Mouse (Mus musculus) heart, embryonic 13.5 days (tissue): ENCODE measurements at regions not wholly inside any gene's neighbourhood (a gene's known extent, or its start where the extent isn't known, plus 50 kb on each side); places are given as distances from the start of the nearest gene placed in this dataset.
A peak's percentile ranks its signal among the peaks of the same experiment; 100 is the strongest.

ENCODE experiments used
- ATAC-seq: fragments of 200-750 bp; cut with Nextera tagmentation; 2 replicates; pipeline ENCODE4 v1.8.0; 2017; ENCODE audit warnings: moderate TSS enrichment; ENCODE audit not compliant: insufficient number of reproducible peaks, low FRiP score, low TSS enrichment; ENCODE audit errors: extremely low read depth
- H3K27ac ChIP-seq: fragments of 300-500 bp; sonication (generic); replicated peaks from 2 replicates; pipeline ENCODE4 v1.5.1; 2015; ENCODE audit warnings: moderate library complexity, mild to moderate bottlenecking, inconsistent platforms
- H3K27me3 ChIP-seq: fragments of 300-500 bp; sonication (generic); replicated peaks from 2 replicates; pipeline ENCODE4 v1.6.1; 2015; ENCODE audit warnings: mild to moderate bottlenecking, inconsistent platforms
- H3K36me3 ChIP-seq: fragments of 300-500 bp; sonication (generic); 2 replicates; pipeline ENCODE4 v1.6.1; 2015; ENCODE audit warnings: mild to moderate bottlenecking, inconsistent platforms
- H3K4me1 ChIP-seq: fragments of 300-500 bp; sonication (generic); 2 replicates; pipeline ENCODE4 v1.6.1; 2015; ENCODE audit warnings: inconsistent platforms
- H3K4me2 ChIP-seq: fragments of 300-500 bp; sonication (generic); 2 replicates; pipeline ENCODE4 v1.6.1; 2015; ENCODE audit warnings: inconsistent platforms, mild to moderate bottlenecking, moderate library complexity
- H3K4me3 ChIP-seq: fragments of 300-500 bp; sonication (generic); 2 replicates; pipeline ENCODE4 v1.5.1; 2015; ENCODE audit warnings: moderate library complexity, mild to moderate bottlenecking, inconsistent platforms
- H3K9ac ChIP-seq: fragments of 300-500 bp; sonication (generic); 2 replicates; pipeline ENCODE4 v1.6.1; 2015; ENCODE audit warnings: inconsistent platforms, mild to moderate bottlenecking, moderate library complexity
- H3K9me3 ChIP-seq: fragments of 300-500 bp; sonication (generic); 2 replicates; pipeline ENCODE4 v1.6.1; 2016; ENCODE audit warnings: inconsistent platforms
- WGBS: fragments of 180-500 bp; shearing (Covaris S2); methylation state at CpG from one replicate; pipeline ENCODE4 v1.1.7; 2015; ENCODE audit warnings: mixed read lengths; 5-methylcytosine and 5-hydroxymethylcytosine counted together

DNA sequence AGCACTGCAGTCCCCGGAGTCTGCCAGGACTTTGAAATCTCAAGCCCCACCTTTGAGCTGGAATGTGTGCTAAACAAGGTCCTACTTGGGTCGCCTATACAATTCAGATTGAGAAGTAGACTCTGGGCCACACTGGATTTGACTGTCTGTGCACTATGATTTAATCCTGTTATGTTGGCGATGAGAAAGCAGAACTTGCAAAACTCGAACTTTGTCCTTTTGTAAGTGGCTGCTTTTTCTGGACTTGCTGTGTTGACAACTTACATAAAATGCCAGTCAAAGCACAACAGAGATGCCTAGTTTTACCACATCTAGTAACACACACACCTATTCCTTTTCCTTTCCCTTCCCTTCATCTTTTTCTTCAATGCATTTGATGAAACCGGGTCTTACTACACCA, 142.7 kb upstream of the Habp2 start:
- Histone ChIP-seq H3K27me3 (no peaks in the 10 kb centered on the region; the same call in 1 of the 2 replicates), H3K4me2 (no peak overlapping the region), H3K27ac (no peak overlapping the region), H3K4me1 (no peaks in the 10 kb centered on the region), H3K36me3 (0 out of 2 replicates have a peak, but pooled peaks cover 3% of the 10 kb centered on the region), H3K9me3 (peaks cover 16% of the 10 kb centered on the region), H3K4me3 (no peak overlapping the region), H3K9ac (no peak overlapping the region)
- WGBS = 69% methylated on average over 5 of the region's 5 CpGs
- no peak for ATAC-seq

- no peak overlapping the region for H3K27ac ChIP-seq
- H3K27me3 ChIP-seq = peaks cover 15% of the 10 kb centered on the region
- no peak overlapping the region for H3K9ac ChIP-seq
- H3K4me2 ChIP-seq = no peak overlapping the region
- no peaks in the 10 kb centered on the region for H3K4me1 ChIP-seq
- no peak overlapping the region for H3K4me3 ChIP-seq
- H3K36me3 ChIP-seq = no peaks in the 10 kb centered on the region
- no peak for ATAC-seq
- 70% methylated on average over 6 of the region's 6 CpGs for WGBS
- H3K9me3 ChIP-seq = no peaks in the 10 kb centered on the region
These were observed 129.8 kb upstream of the Habp2 start for GRCm38 (mm10) chr19:56157120-56157519.

DNA sequence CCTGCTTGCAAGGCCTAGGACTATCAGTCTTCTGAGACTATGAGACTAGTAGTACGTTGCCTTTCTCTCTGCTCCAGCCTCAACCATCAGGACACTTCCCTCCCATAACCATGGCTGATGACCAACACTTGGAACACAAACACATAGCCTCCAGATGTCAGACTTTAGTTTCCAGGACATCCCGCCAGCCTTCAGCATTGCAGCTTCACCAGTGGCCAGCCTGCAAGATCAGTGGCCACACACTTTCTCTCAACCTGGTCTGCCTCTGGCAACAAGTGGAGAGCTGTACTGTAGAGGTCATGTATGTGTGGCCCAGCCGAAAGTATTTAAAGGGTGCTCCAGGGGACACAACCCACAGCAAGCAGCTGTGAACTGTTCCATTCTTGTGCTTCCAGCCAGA, 124.8 kb upstream of the Habp2 start:
- Histone ChIP-seq H3K9ac (no peak overlapping the region), H3K36me3 (no peaks in the 10 kb centered on the region), H3K4me1 (no peaks in the 10 kb centered on the region), H3K27ac (no peak overlapping the region), H3K9me3 (0 out of 2 replicates have a peak, but pooled peaks cover 2% of the 10 kb centered on the region), H3K4me3 (no peak overlapping the region), H3K4me2 (no peak overlapping the region), H3K27me3 (no peaks in the 10 kb centered on the region)
- no peak for ATAC-seq
- 77% methylated on average over 3 of the region's 3 CpGs for WGBS

DNA sequence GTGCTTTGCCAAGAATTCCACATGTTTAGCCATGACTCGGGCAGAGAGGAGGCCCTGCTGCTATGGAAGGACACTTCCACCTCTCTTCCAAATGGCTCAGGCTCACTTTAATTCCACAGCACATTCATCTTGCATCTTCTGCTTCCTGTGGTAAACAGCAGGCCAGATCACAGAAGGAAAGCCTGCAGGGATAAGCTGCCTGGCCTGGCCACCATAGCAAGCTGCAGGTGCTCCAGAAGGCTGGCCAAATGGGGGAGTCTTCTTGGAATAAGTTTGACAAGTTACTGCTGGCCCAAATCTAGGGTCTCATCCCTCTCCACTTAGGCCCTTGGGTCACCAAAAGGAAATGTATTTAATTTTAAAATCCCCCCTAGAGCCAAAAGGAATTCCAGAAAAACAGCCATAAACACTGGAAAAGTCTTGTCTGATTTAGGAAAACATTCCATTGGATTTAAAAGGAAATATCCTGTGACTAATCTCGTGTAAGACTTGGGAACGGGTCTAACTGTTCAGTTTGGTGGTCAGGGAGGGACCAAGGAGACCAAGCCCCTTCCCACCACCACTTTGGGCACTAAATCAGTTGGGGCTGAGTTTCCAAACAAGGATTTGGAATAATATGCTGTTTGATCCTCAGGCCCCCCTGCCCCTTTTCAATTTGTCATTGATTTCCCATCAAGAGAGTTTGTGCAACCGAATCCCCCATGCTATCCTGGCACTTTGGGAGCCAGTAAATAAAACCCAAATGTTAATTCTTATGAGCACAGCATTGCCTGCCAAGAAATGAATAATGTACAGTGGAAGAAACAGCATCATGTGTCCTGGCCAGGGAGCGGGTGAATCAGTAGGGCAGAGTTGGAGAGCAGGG, 117.6 kb upstream of the Habp2 start:
- Histone ChIP-seq H3K4me2 (no peak overlapping the region), H3K9ac (no peak overlapping the region), H3K27me3 (no peaks in the 10 kb centered on the region), H3K36me3 (no peaks in the 10 kb centered on the region), H3K9me3 (0 out of 2 replicates have a peak, but pooled peaks cover 13% of the 10 kb centered on the region), H3K4me3 (no peak overlapping the region), H3K27ac (no peak overlapping the region), H3K4me1 (peaks cover 10% of the 10 kb centered on the region)
- 62% methylated on average over 5 of the region's 5 CpGs for WGBS
- no peak for ATAC-seq

- no peaks in the 10 kb centered on the region for H3K27me3 ChIP-seq
- H3K27ac ChIP-seq = no peak overlapping the region
- peaks cover 10% of the 10 kb centered on the region for H3K4me1 ChIP-seq
- no peak for ATAC-seq
- H3K9me3 ChIP-seq = 0 out of 2 replicates have a peak, but pooled peaks cover 13% of the 10 kb centered on the region
- no peak overlapping the region for H3K4me3 ChIP-seq
- H3K4me2 ChIP-seq = no peak overlapping the region
- no peaks in the 10 kb centered on the region for H3K36me3 ChIP-seq
- WGBS = 56% methylated on average over 4 of the region's 4 CpGs
- no peak overlapping the region for H3K9ac ChIP-seq
These were observed 117.0 kb upstream of the Habp2 start for GRCm38 (mm10) chr19:56169998-56170274.

GRCm38 (mm10) chr19:56172454-56172853, 114.5 kb upstream of the Habp2 start:
- H3K9ac ChIP-seq = no peak overlapping the region
- ATAC-seq = no peak
- H3K27me3 ChIP-seq = peaks cover 6% of the 10 kb centered on the region; the same call in 1 of the 2 replicates
- H3K4me2 ChIP-seq = no peak overlapping the region
- H3K27ac ChIP-seq = no peak overlapping the region
- no peaks in the 10 kb centered on the region for H3K36me3 ChIP-seq
- 34% methylated on average over 5 of the region's 5 CpGs for WGBS
- H3K4me3 ChIP-seq = no peak overlapping the region
- H3K9me3 ChIP-seq = 0 out of 2 replicates have a peak, but pooled peaks cover 8% of the 10 kb centered on the region
- H3K4me1 ChIP-seq = peaks cover 18% of the 10 kb centered on the region

DNA sequence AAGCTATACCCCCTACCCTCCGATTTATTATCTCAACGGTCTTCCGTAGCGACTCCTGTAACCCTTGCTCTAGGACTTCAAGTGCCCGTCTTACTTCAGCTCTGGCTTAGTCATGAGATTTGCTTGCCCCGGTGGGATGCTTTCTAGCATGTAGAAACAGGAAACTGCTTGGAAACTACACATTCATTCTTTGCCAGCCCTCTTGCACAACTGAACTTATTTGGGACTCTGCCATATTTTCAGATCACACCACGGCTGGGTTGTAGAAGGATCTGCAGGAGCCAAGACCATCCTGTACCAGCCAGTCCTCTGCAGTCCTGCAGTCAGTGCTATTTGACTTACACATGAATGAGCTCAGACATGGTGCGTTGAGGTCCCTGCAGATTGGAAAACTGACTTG, 110.9 kb upstream of the Habp2 start:
- WGBS = 74% methylated on average over 8 of the region's 8 CpGs
- Histone ChIP-seq H3K4me1 (peaks cover 21% of the 10 kb centered on the region), H3K4me3 (no peak overlapping the region), H3K36me3 (no peaks in the 10 kb centered on the region), H3K4me2 (no peak overlapping the region), H3K9ac (no peak overlapping the region), H3K27ac (no peak overlapping the region), H3K9me3 (no peaks in the 10 kb centered on the region; the same call in 1 of the 2 replicates), H3K27me3 (peaks cover 10% of the 10 kb centered on the region; the same call in 1 of the 2 replicates)
- no peak for ATAC-seq

DNA sequence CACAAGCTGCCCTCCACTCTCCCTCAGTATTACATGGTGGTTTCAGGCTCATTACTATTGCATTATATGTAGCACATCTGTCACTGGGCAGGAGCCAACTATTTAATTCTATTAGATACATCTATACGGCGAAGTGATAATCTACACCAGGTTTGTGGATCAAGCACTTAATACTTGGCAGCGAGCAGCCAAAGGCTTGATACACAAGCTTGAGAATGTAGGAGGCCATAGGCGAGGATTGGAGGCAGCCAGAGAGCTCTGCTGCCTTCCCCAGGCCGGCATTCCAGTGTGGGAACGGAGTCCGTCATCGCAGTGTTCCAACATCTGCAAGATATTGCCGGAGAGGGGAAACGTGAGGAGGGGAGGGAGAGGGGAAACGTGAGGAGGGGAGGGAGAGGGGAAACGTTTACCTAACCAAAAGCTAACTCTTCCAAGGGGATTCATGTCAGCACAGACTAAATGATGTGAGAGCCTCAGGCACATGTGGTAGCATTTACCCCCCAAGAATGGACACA, 109.6 kb upstream of the Habp2 start:
- Histone ChIP-seq H3K4me3 (no peak overlapping the region), H3K9me3 (no peaks in the 10 kb centered on the region; the same call in 1 of the 2 replicates), H3K4me2 (no peak overlapping the region), H3K27me3 (peaks cover 10% of the 10 kb centered on the region; the same call in 1 of the 2 replicates), H3K36me3 (no peaks in the 10 kb centered on the region), H3K9ac (no peak overlapping the region), H3K4me1 (peaks cover 20% of the 10 kb centered on the region), H3K27ac (peak overlapping the region; percentile 58)
- WGBS = 28% methylated on average over 12 of the region's 12 CpGs
- ATAC-seq = no peak

DNA sequence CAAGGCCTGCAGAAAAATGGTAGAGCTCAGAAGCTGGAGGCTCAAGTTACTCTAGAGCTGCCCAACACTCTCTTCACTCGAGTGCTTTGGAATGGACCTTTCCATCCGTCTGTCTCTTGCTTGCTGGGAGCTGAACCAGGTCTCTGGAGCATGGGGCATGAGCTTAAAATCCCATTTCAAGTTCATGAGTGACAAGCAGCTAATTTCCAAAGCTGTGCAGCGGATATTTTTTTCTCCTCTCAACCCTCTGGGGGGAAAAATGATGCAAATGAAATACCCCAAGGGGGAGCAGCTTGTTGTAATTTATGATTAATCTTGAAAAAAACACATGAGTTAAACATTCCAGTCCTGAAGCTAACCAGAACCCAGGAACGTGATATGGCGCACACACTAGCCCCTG, 101.2 kb upstream of the Habp2 start:
- ATAC-seq = no peak
- no peaks in the 10 kb centered on the region for H3K4me1 ChIP-seq
- no peak overlapping the region for H3K27ac ChIP-seq
- WGBS = 66% methylated on average over 5 of the region's 5 CpGs
- no peaks in the 10 kb centered on the region for H3K36me3 ChIP-seq
- no peak overlapping the region for H3K9ac ChIP-seq
- no peak overlapping the region for H3K4me2 ChIP-seq
- no peak overlapping the region for H3K4me3 ChIP-seq
- no peaks in the 10 kb centered on the region for H3K27me3 ChIP-seq
- H3K9me3 ChIP-seq = peaks cover 11% of the 10 kb centered on the region; the same call in 1 of the 2 replicates

- WGBS = 78% methylated on average over 1 of the region's 1 CpGs
- Histone ChIP-seq H3K27me3 (peaks cover 5% of the 10 kb centered on the region; the same call in 1 of the 2 replicates), H3K4me1 (no peaks in the 10 kb centered on the region), H3K27ac (no peak overlapping the region), H3K36me3 (no peaks in the 10 kb centered on the region), H3K9ac (no peak overlapping the region), H3K4me2 (no peak overlapping the region), H3K4me3 (no peak overlapping the region), H3K9me3 (no peaks in the 10 kb centered on the region)
- ATAC-seq = no peak
These were observed 97.8 kb upstream of the Habp2 start for GRCm38 (mm10) chr19:56189185-56189584.

- H3K4me1 ChIP-seq = no peaks in the 10 kb centered on the region
- no peak overlapping the region for H3K27ac ChIP-seq
- no peaks in the 10 kb centered on the region for H3K9me3 ChIP-seq
- no peak overlapping the region for H3K9ac ChIP-seq
- peaks cover 5% of the 10 kb centered on the region; the same call in 1 of the 2 replicates for H3K27me3 ChIP-seq
- 64% methylated on average over 3 of the region's 3 CpGs for WGBS
- ATAC-seq = no peak
- H3K36me3 ChIP-seq = no peaks in the 10 kb centered on the region
- H3K4me3 ChIP-seq = no peak overlapping the region
- no peak overlapping the region for H3K4me2 ChIP-seq
These were observed 96.7 kb upstream of the Habp2 start for GRCm38 (mm10) chr19:56190222-56190621.
